Mouse (Mus musculus): ENCODE measurements around the gene Tspan4. TPM values are rescaled to one million over a fixed set of nuclear protein-coding genes. Genes with fewer than 3 reads are reported as not detected.

Gene Tspan4
- polyA plus RNA-seq, 1 experiment: 109 TPM

DNA sequence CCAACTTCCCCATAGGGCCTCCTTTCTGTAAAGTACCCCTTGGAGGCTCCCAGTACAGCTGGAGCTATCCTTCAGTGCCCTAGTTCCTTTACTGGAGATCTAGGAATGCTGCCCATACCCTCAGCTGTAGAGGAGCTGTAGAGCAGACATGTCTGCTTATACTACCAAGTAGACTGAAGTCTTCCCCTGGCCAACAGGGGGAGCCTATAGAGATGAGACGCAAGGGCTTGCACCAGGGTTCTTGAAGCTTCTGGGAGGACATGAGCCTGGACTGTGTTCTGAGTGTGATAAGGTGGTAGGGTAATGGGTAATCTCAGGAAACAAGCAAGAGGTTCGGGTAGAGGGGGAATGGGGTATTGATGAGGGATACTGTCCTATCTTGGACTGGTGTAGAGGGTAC lies 16.1 kb downstream of the Tspan4 start:
- no peak for DNase-seq (ENCODE audit: low read depth in 1 of 2, low spot score in 2 of 2)
- no peak overlapping the region for H3K4me3 ChIP-seq (ENCODE audit: extremely low read depth, insufficient read depth, insufficient read length)
- H3K27ac ChIP-seq (ENCODE audit: insufficient read depth, low read length): no peak overlapping the region
- H3K36me3 ChIP-seq (ENCODE audit: control insufficient read depth, insufficient read depth, low read length): peaks cover 2% of the 10 kb centered on the region; the same call in 1 of the 2 replicates
- H3K27me3 ChIP-seq (ENCODE audit: control insufficient read depth, insufficient read depth, low read length): no peaks in the 10 kb centered on the region
- WGBS: 83% methylated on average over 2 of the region's 2 CpGs
- H3K4me1 ChIP-seq (ENCODE audit: control insufficient read depth, insufficient read depth, insufficient read length): no peaks in the 10 kb centered on the region
- TF ChIP-seq POLR2A (IDR thresholded peaks at IDR 0.05; ENCODE audit: low read depth, low read length): no peak

- H3K27me3 ChIP-seq (ENCODE audit: control insufficient read depth, insufficient read depth, low read length): no peaks in the 10 kb centered on the region
- no peak overlapping the region for H3K4me3 ChIP-seq (ENCODE audit: extremely low read depth, insufficient read depth, insufficient read length)
- WGBS: 86% methylated on average over 5 of the region's 5 CpGs
- H3K4me1 ChIP-seq (ENCODE audit: control insufficient read depth, insufficient read depth, insufficient read length): no peaks in the 10 kb centered on the region
- peaks cover 2% of the 10 kb centered on the region; the same call in 1 of the 2 replicates for H3K36me3 ChIP-seq (ENCODE audit: control insufficient read depth, insufficient read depth, low read length)
- no peak for DNase-seq (ENCODE audit: low read depth in 1 of 2, low spot score in 2 of 2)
- TF ChIP-seq CTCF (IDR thresholded peaks at IDR 0.05; ENCODE audit: extremely low read depth, insufficient read depth, insufficient read length, insufficient replicate concordance) (no peak), POLR2A (IDR thresholded peaks at IDR 0.05; ENCODE audit: low read depth, low read length) (no peak)
- H3K27ac ChIP-seq (ENCODE audit: insufficient read depth, low read length): no peak overlapping the region
Measured at GRCm38 (mm10) chr7:141492738-141493137, 17.7 kb downstream of the Tspan4 start.

DNA sequence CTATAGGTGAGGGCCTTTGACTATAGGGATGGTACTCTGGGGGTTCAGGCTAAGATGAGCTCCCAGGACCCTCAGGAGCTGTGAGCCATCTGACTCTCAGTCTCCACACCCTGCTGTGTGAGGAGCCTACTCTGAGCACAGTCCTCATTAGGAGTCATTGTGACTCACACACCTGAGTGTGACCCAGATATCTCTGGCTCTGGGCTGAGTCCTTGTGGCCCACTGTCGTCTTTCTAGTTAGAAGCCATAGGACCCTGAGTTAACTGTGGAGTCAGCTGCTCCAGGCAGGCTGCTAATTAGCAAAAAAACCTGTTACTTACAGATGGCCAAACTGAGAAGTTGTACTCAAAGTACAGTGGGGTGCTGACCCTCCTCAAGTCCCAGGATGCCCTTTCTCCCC lies 18.7 kb downstream of the Tspan4 start:
- WGBS: 93% methylated on average over 1 of the region's 1 CpGs
- Histone ChIP-seq H3K27ac (ENCODE audit: insufficient read depth, low read length) (no peak overlapping the region), H3K27me3 (ENCODE audit: control insufficient read depth, insufficient read depth, low read length) (no peaks in the 10 kb centered on the region), H3K36me3 (ENCODE audit: control insufficient read depth, insufficient read depth, low read length) (peaks cover 2% of the 10 kb centered on the region; the same call in 1 of the 2 replicates), H3K4me3 (ENCODE audit: extremely low read depth, insufficient read depth, insufficient read length) (no peak overlapping the region), H3K4me1 (ENCODE audit: control insufficient read depth, insufficient read depth, insufficient read length) (no peaks in the 10 kb centered on the region)
- no peak for DNase-seq (ENCODE audit: low read depth in 1 of 2, low spot score in 2 of 2)
- no peak for TF ChIP-seq CTCF (IDR thresholded peaks at IDR 0.05; ENCODE audit: extremely low read depth, insufficient read depth, insufficient read length, insufficient replicate concordance)
- TF ChIP-seq POLR2A (IDR thresholded peaks at IDR 0.05; ENCODE audit: low read depth, low read length): no peak

- WGBS: 91% methylated on average over 2 of the region's 2 CpGs
- Histone ChIP-seq H3K4me3 (ENCODE audit: extremely low read depth, insufficient read depth, insufficient read length) (no peak overlapping the region), H3K4me1 (ENCODE audit: control insufficient read depth, insufficient read depth, insufficient read length) (no peaks in the 10 kb centered on the region), H3K27me3 (ENCODE audit: control insufficient read depth, insufficient read depth, low read length) (no peaks in the 10 kb centered on the region), H3K36me3 (ENCODE audit: control insufficient read depth, insufficient read depth, low read length) (peaks cover 4% of the 10 kb centered on the region; the same call in 1 of the 2 replicates), H3K27ac (ENCODE audit: insufficient read depth, low read length) (no peak overlapping the region)
- TF ChIP-seq POLR2A (IDR thresholded peaks at IDR 0.05; ENCODE audit: low read depth, low read length) (no peak), CTCF (IDR thresholded peaks at IDR 0.05; ENCODE audit: extremely low read depth, insufficient read depth, insufficient read length, insufficient replicate concordance) (no peak)
- no peak for DNase-seq (ENCODE audit: low read depth in 1 of 2, low spot score in 2 of 2)
Measured at GRCm38 (mm10) chr7:141495379-141495778, 20.3 kb downstream of the Tspan4 start.

GRCm38 (mm10) chr7:141495940-141496339 lies 20.9 kb downstream of the Tspan4 start:
- DNase-seq (ENCODE audit: low read depth in 1 of 2, low spot score in 2 of 2): no peak
- TF ChIP-seq CTCF (IDR thresholded peaks at IDR 0.05; ENCODE audit: extremely low read depth, insufficient read depth, insufficient read length, insufficient replicate concordance): no peak
- TF ChIP-seq POLR2A (IDR thresholded peaks at IDR 0.05; ENCODE audit: low read depth, low read length): no peak
- Histone ChIP-seq H3K4me1 (ENCODE audit: control insufficient read depth, insufficient read depth, insufficient read length) (no peaks in the 10 kb centered on the region), H3K27ac (ENCODE audit: insufficient read depth, low read length) (no peak overlapping the region), H3K4me3 (ENCODE audit: extremely low read depth, insufficient read depth, insufficient read length) (no peak overlapping the region), H3K36me3 (ENCODE audit: control insufficient read depth, insufficient read depth, low read length) (peaks cover 4% of the 10 kb centered on the region; the same call in 1 of the 2 replicates), H3K27me3 (ENCODE audit: control insufficient read depth, insufficient read depth, low read length) (no peaks in the 10 kb centered on the region)
- WGBS: 97% methylated on average over 4 of the region's 4 CpGs

DNA sequence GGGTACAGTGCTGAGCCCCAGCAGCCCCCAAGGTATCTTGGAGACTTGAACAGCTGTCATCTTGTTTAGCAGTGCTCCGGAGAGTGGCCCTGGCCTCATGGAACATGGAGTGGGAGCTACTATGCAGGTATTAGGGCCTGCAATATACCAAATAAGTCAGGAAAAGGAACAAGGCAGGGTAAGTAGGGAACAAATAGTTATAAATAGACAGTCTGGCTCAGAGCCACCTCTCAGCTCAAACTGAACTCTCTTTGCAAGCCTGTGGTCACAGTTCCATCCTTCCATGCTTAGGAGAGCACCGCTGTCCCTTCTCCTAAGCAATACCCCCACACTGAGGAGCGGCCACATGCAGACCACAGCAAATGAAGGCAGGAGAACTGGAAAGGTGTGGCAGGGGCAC lies 22.6 kb downstream of the Tspan4 start:
- H3K36me3 ChIP-seq (ENCODE audit: control insufficient read depth, insufficient read depth, low read length): peaks cover 4% of the 10 kb centered on the region; the same call in 1 of the 2 replicates
- H3K27ac ChIP-seq (ENCODE audit: insufficient read depth, low read length): no peak overlapping the region
- no peaks in the 10 kb centered on the region for H3K27me3 ChIP-seq (ENCODE audit: control insufficient read depth, insufficient read depth, low read length)
- H3K4me1 ChIP-seq (ENCODE audit: control insufficient read depth, insufficient read depth, insufficient read length): no peaks in the 10 kb centered on the region
- TF ChIP-seq POLR2A (IDR thresholded peaks at IDR 0.05; ENCODE audit: low read depth, low read length): no peak
- TF ChIP-seq CTCF (IDR thresholded peaks at IDR 0.05; ENCODE audit: extremely low read depth, insufficient read depth, insufficient read length, insufficient replicate concordance): no peak
- DNase-seq (ENCODE audit: low read depth in 1 of 2, low spot score in 2 of 2): no peak
- 84% methylated on average over 3 of the region's 3 CpGs for WGBS
- no peak overlapping the region for H3K4me3 ChIP-seq (ENCODE audit: extremely low read depth, insufficient read depth, insufficient read length)

DNA sequence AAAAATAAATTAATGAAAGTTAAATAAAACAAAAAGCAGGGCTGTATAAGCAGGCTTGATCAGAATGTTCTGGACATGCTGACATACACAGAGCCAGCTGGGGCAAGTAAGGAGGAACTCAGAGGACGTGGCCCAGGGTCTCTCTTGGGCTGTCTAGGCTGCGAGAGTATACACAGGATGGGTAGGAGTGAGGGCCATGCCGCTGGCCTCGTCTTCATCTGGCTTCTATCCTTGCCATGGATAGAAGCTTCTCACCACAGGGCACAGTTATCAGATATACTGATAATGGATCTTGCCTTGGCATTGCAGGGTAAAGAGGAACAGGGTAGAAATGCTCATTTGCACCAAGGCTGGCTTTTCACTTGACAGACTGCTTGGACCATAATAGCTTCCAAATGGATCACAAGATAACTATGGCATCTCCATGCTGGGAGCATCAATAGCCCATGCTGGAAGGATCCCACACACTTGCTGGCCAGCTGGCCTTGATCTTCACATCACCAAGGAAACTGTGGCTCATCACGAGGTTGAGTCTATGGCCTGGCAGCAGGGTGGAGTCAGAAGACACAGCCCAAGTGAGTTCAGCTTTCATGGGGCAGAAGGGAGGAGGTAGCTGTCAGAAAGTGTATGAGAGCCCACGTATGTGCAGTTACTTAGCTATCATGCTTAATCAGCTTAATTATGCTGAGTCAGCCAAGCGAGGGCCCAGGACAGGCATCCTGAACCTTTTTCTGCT lies 26.9 kb downstream of the Tspan4 start:
- DNase-seq (ENCODE audit: low read depth in 1 of 2, low spot score in 2 of 2): no peak
- H3K36me3 ChIP-seq (ENCODE audit: control insufficient read depth, insufficient read depth, low read length): peaks cover 2% of the 10 kb centered on the region; the same call in 1 of the 2 replicates
- no peaks in the 10 kb centered on the region for H3K4me1 ChIP-seq (ENCODE audit: control insufficient read depth, insufficient read depth, insufficient read length)
- TF ChIP-seq POLR2A (IDR thresholded peaks at IDR 0.05; ENCODE audit: low read depth, low read length) (no peak), CTCF (IDR thresholded peaks at IDR 0.05; ENCODE audit: extremely low read depth, insufficient read depth, insufficient read length, insufficient replicate concordance) (no peak)
- H3K27ac ChIP-seq (ENCODE audit: insufficient read depth, low read length): no peak overlapping the region
- no peaks in the 10 kb centered on the region for H3K27me3 ChIP-seq (ENCODE audit: control insufficient read depth, insufficient read depth, low read length)
- 92% methylated on average over 7 of the region's 7 CpGs for WGBS
- H3K4me3 ChIP-seq (ENCODE audit: extremely low read depth, insufficient read depth, insufficient read length): no peak overlapping the region
